Mouse (Mus musculus) liver, embryonic 14.5 days (tissue): Measurements from ENCODE around the gene Dao.

ENCODE experiments used
- CTCF ChIP-seq: IDR thresholded peaks from 2 replicates; pipeline ENCODE4 v1.5.1; 2016; ENCODE audit warnings: antibody characterized with exemption, low read depth, control low read depth
- EP300 ChIP-seq: IDR thresholded peaks from 2 replicates; pipeline ENCODE4 v1.6.1; 2016; ENCODE audit warnings: antibody characterized with exemption, low read depth

GRCm38 (mm10) chr5:113999382-113999781 lies 4.1 kb upstream of the Dao start:
- TF ChIP-seq CTCF, result no peak
- no peak for TF ChIP-seq EP300
